Mouse (Mus musculus) hindbrain, embryonic 15.5 days (tissue): ENCODE data around the gene Ang5. TPM values are rescaled to one million over a fixed set of nuclear protein-coding genes. Genes with fewer than 3 reads are reported as not detected.
"Not testable (repeated sequence)": the region's sequence is repeated elsewhere in the genome, so short reads cannot be mapped to it uniquely, and the experiment has no call there.

ENCODE experiments used
- ATAC-seq: fragments of 200-750 bp; cut with Nextera tagmentation; 2 replicates; pipeline ENCODE4 v1.8.0; 2017; ENCODE audit warnings: low read depth, moderate number of reproducible peaks, moderate TSS enrichment; ENCODE audit not compliant: low FRiP score
- H3K27ac ChIP-seq: fragments of 300-500 bp; sonication (generic); replicated peaks from 2 replicates; pipeline ENCODE4 v1.5.1; 2015; ENCODE audit warnings: mild to moderate bottlenecking, inconsistent platforms
- H3K27me3 ChIP-seq: fragments of 300-500 bp; sonication (generic); 2 replicates; pipeline ENCODE4 v1.6.1; 2015; ENCODE audit warnings: control low read depth, inconsistent platforms
- H3K36me3 ChIP-seq: fragments of 300-500 bp; sonication (generic); 2 replicates; pipeline ENCODE4 v1.6.1; 2015; ENCODE audit warnings: control low read depth, inconsistent platforms
- H3K4me1 ChIP-seq: fragments of 300-500 bp; sonication (generic); replicated peaks from 2 replicates; pipeline ENCODE4 v1.6.1; 2015; ENCODE audit warnings: control low read depth, inconsistent platforms
- H3K4me2 ChIP-seq: fragments of 300-500 bp; sonication (generic); 2 replicates; pipeline ENCODE4 v1.6.1; 2015; ENCODE audit warnings: moderate library complexity, mild to moderate bottlenecking, inconsistent platforms
- H3K4me3 ChIP-seq: fragments of 300-500 bp; sonication (generic); 2 replicates; pipeline ENCODE4 v1.5.1; 2015; ENCODE audit warnings: mild to moderate bottlenecking, inconsistent platforms
- H3K9ac ChIP-seq: fragments of 300-500 bp; sonication (generic); 2 replicates; pipeline ENCODE4 v1.6.1; 2015; ENCODE audit warnings: inconsistent platforms
- H3K9me3 ChIP-seq: fragments of 300-500 bp; sonication (generic); 2 replicates; pipeline ENCODE4 v1.6.1; 2016; ENCODE audit warnings: control low read depth, inconsistent platforms
- WGBS: fragments of 180-500 bp; shearing (Covaris S2); methylation state at CpG from one replicate; pipeline ENCODE4 v1.1.7; 2015; 5-methylcytosine and 5-hydroxymethylcytosine counted together
- polyA plus RNA-seq: library from polyadenylated mRNA; unstranded; fragments of >200 nt; fragmentation: Nextera tagmentation; extraction: Ambion mirVana; gene quantifications from 2 replicates; pipeline ENCODE4 v1.2.1, GENCODE M21; 2015

The Ang5 gene
- polyA plus RNA-seq, 1 experiment from 2014 or later: not detected

GRCm38 (mm10) chr14:43987404-43987803 lies 30.5 kb downstream of the Ang5 start:
- not testable (repeated sequence) for H3K4me3 ChIP-seq, H3K36me3 ChIP-seq, H3K9ac ChIP-seq, H3K4me1 ChIP-seq, H3K4me2 ChIP-seq, H3K9me3 ChIP-seq, H3K27ac ChIP-seq, H3K27me3 ChIP-seq
- WGBS: 18% methylated on average over 5 of the region's 5 CpGs
- ATAC-seq: 0 out of 2 replicates have a peak, but pooled peaks have one; percentile 11

- H3K9me3 ChIP-seq, H3K36me3 ChIP-seq, H3K27me3 ChIP-seq, H3K4me3 ChIP-seq, ATAC-seq, H3K9ac ChIP-seq, H3K27ac ChIP-seq, H3K4me2 ChIP-seq, H3K4me1 ChIP-seq: not testable (repeated sequence)
- WGBS: 91% methylated on average over 2 of the region's 2 CpGs
These were observed 41.7 kb downstream of the Ang5 start for GRCm38 (mm10) chr14:43998455-43999000.

GRCm38 (mm10) chr14:44001600-44001999 lies 44.7 kb downstream of the Ang5 start:
- no peaks in the 10 kb centered on the region for H3K27me3 ChIP-seq
- no peak overlapping the region for H3K4me2 ChIP-seq
- H3K4me1 ChIP-seq: no peaks in the 10 kb centered on the region
- WGBS: 89% methylated on average over 3 of the region's 3 CpGs
- no peak overlapping the region for H3K9ac ChIP-seq
- no peak overlapping the region for H3K27ac ChIP-seq
- no peak overlapping the region for H3K4me3 ChIP-seq
- ATAC-seq: no peak
- no peaks in the 10 kb centered on the region for H3K9me3 ChIP-seq
- H3K36me3 ChIP-seq: no peaks in the 10 kb centered on the region

- Histone ChIP-seq H3K9ac (no peak within 1 kb of the TSS), H3K27me3 (no peaks in the 10 kb centered on the region), H3K27ac (no peak within 1 kb of the TSS), H3K9me3 (no peaks in the 10 kb centered on the region), H3K4me3 (no peak within 1 kb of the TSS), H3K36me3 (no peaks in the 10 kb centered on the region), H3K4me2 (no peak within 1 kb of the TSS), H3K4me1 (no peaks in the 10 kb centered on the region)
- ATAC-seq: no peak
- WGBS: 91% methylated on average over 1 of the region's 1 CpGs
These were observed 45.3 kb downstream of the Ang5 start, which contains the start of gene Ang6 for GRCm38 (mm10) chr14:44002169-44002568. Gene Ang6 (minus strand): TSS chr14:44002269.

GRCm38 (mm10) chr14:44008021-44008420 lies 51.2 kb downstream of the Ang5 start:
- not testable (repeated sequence) for ATAC-seq, H3K9ac ChIP-seq, H3K4me3 ChIP-seq, H3K9me3 ChIP-seq, H3K4me1 ChIP-seq, H3K27me3 ChIP-seq, H3K36me3 ChIP-seq, H3K27ac ChIP-seq, H3K4me2 ChIP-seq
- WGBS: no CpG with 5 or more reads among the region's 1 CpGs

- not testable (repeated sequence) for H3K4me3 ChIP-seq, ATAC-seq, H3K27ac ChIP-seq, H3K4me1 ChIP-seq, H3K36me3 ChIP-seq, H3K4me2 ChIP-seq, H3K9ac ChIP-seq, H3K27me3 ChIP-seq, H3K9me3 ChIP-seq
- WGBS: 49% methylated on average over 2 of the region's 2 CpGs
These were observed 52.8 kb downstream of the Ang5 start for GRCm38 (mm10) chr14:44009686-44010085.

Other genes starting within 250 kb of the Ang5 start
- gene Gm16506, start 229.6 kb upstream of the Ang5 start, polyA plus RNA-seq: not detected in 2 replicates
- not detected in 2 replicates for gene Gm6526, start 209.2 kb upstream of the Ang5 start, polyA plus RNA-seq
- not detected in 2 replicates for gene Gm8180, start 172.3 kb upstream of the Ang5 start, polyA plus RNA-seq
- not detected in 2 replicates for gene Ear1, start 81.6 kb upstream of the Ang5 start, polyA plus RNA-seq
- gene Ear10, start 33.5 kb upstream of the Ang5 start, polyA plus RNA-seq: not detected in 2 replicates
- gene Gm8113, start 31.7 kb upstream of the Ang5 start, polyA plus RNA-seq: 5.5 and 6.0 TPM in 2 replicates
- gene Ang6, start 45.2 kb downstream of the Ang5 start, polyA plus RNA-seq: not detected in 2 replicates
- gene Ear2, start 145.6 kb downstream of the Ang5 start, polyA plus RNA-seq: not detected in 2 replicates
- not detected in 2 replicates for gene Gm3327, start 166.8 kb downstream of the Ang5 start, polyA plus RNA-seq
- gene Gm8212, start 240.6 kb downstream of the Ang5 start, polyA plus RNA-seq: not detected in 2 replicates